Mouse (Mus musculus) cerebellum, adult 2 months (tissue): ENCODE results near the gene Gm49325. TPM values are rescaled to one million over a fixed set of nuclear protein-coding genes. Genes with fewer than 3 reads are reported as not detected.
"Not testable (repeated sequence)": the region's sequence is repeated elsewhere in the genome, so short reads cannot be mapped to it uniquely, and the experiment has no call there.

Experiments
- DNase-seq, 2 experiments: peaks; one replicate each; pipeline ENCODE4 v3.0.0; 2021
- H3K27ac ChIP-seq: fragments of 200-500 bp; 2 replicates; pipeline ENCODE4 v1.5.1; 2012; ENCODE audit warnings: low read length, control low read depth, inconsistent platforms; ENCODE audit not compliant: insufficient read depth
- H3K27me3 ChIP-seq: fragments of 200-500 bp; 2 replicates; pipeline ENCODE4 v1.6.1; 2012; ENCODE audit warnings: inconsistent platforms, mild to moderate bottlenecking, low read length, moderate library complexity; ENCODE audit not compliant: control insufficient read depth, insufficient read depth
- H3K4me1 ChIP-seq: fragments of 200-500 bp; 2 replicates; pipeline ENCODE4 v1.6.1; 2011; ENCODE audit warnings: low read length; ENCODE audit not compliant: control insufficient read depth, insufficient read depth
- H3K4me3 ChIP-seq: fragments of 200-500 bp; replicated peaks from 2 replicates; pipeline ENCODE3; 2011; ENCODE audit warnings: mild to moderate bottlenecking, low read depth, low read length, control low read depth; ENCODE audit not compliant: insufficient read depth
- CTCF ChIP-seq: fragments of 200-500 bp; IDR thresholded peaks from 2 replicates; pipeline ENCODE4 v1.5.1; 2011; ENCODE audit warnings: low read depth, mild to moderate bottlenecking, control low read depth, low read length, moderate library complexity, borderline replicate concordance; ENCODE audit not compliant: insufficient read depth
- POLR2A ChIP-seq: fragments of 200-500 bp; IDR thresholded peaks from 2 replicates; pipeline ENCODE4 v1.6.1; 2011; ENCODE audit warnings: low read length, control low read depth, borderline replicate concordance; ENCODE audit not compliant: insufficient read depth
- WGBS: fragments of 180-500 bp; shearing (Covaris S2); methylation state at CpG from one replicate; pipeline ENCODE4 v1.1.7; 2018; 5-methylcytosine and 5-hydroxymethylcytosine counted together
- polyA plus RNA-seq: library from polyadenylated mRNA; depleted of rRNA; stranded (reverse); fragments of >200 nt; gene quantifications from 2 replicates; pipeline ENCODE4 v1.2.3, GENCODE M21; 2012; rRNA removed

Gm49325 gene
- polyA plus RNA-seq, 1 experiment: 37.7 TPM

DNA sequence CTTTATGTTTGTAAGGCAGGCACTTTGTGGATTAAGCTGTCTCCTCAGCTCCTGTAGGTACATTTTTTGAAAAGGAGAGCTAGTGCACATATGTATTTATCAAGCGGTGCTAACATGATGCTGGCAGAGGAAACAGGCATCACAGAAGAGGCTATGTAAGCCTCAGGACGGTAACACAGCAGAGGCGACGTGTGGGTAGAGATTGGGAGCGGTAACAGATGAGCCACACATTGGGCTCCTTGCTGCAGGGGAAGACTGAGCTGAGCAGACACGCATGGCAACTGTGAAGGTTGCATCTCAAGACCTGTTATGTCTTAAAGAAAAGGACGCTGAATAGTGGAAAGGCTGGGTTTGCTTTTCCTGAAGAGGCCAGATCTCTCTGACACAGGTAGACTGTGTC lies 77.0 kb downstream of the Gm49325 start:
- DNase-seq: no peak

DNA sequence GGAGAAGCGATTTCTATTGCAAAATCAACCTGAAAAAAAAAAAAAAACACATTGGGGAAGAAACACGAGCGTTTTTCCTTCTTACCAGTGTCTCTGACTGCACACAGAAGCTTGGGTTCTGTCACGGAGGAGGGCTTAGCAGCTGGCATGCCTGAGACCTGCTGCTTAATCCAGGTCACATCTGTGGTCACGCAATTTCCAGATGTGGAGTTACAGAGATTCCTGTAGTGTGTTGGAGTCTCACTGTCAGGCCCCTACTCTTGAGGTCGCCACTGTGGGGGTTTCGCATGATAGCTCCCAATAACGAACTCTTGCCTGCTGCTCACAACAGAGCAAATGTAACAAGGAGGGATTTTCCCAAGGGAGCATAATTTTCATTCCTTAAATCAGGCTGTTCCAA lies 78.2 kb downstream of the Gm49325 start:
- no peak for DNase-seq
- Histone ChIP-seq H3K27me3 (0 out of 2 replicates have a peak, but pooled peaks cover 2% of the 10 kb centered on the region), H3K4me3 (no peak overlapping the region), H3K27ac (no peak overlapping the region), H3K4me1 (no peaks in the 10 kb centered on the region)
- TF ChIP-seq POLR2A: no peak
- no peak for TF ChIP-seq CTCF
- WGBS: 45% methylated on average over 8 of the region's 8 CpGs

More for the DNA sequence above, 77.0 kb downstream of the Gm49325 start:
- 78% methylated on average over 7 of the region's 7 CpGs for WGBS
- Histone ChIP-seq H3K4me3 (no peak overlapping the region), H3K27ac (no peak overlapping the region), H3K27me3 (peaks cover 2% of the 10 kb centered on the region; the same call in 1 of the 2 replicates), H3K4me1 (no peaks in the 10 kb centered on the region)
- TF ChIP-seq CTCF: no peak

DNA sequence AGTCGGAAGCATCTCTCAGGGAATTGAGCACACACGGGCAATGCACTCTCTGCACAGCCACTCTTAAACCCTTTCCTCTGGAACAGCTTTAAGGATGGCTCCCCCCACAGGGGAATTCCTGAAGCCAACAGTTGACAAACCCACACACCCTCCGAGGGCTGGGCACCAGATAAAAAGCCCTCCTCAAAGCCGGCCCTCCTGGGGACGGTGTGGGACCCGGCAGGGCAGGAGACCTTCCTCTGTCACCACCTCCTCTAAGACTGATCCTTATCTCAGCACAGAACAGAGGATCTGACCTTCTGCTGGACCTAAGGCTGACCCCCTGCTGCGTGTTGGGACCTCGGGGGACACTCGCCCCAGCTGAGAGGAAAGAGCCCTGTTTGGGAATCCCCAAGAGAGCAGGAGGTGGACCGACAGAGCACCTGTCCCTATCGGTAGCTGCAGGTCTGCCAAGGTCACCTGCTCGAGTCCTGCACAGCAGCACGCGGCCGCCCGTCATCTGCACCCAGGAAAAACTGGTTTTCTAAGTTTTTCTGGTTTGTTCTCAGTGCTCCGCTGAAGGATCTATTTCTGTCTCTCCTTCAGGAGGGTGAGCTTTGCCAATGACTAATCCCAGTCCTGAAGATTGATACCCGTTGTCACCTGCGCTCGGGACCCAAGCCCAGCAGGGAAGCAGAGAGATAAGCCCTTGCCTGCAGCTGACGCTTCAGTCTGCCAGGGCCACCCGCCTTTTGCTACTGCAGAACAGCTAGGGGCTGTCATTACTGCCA lies 80.1 kb downstream of the Gm49325 start, which contains the start of gene Tspear:
Tspear (plus strand) TSS at position 675 of the 770 bp plus-strand sequence.
- TF ChIP-seq POLR2A (no peak), CTCF (no peak)

DNA sequence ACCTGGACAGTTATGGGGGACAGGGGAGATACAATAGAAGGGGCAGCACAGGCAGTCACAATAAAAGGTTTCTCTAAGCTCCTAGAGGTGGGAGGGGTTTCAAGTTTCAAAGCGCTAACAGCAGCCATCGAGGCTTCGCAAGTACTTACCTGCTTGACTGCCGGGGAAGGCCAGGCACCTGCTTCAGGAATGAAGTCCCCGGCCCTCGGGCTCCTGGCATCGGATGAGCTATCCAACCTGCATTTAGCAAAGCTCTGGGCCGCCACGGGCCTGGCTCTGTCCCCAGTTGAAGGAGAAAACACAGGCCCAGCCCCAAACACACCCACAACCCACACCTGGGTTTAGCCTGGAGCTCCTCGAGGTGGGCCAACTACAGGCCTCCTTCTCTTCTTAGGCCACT lies 81.0 kb downstream of the Gm49325 start:
- TF ChIP-seq POLR2A (no peak), CTCF (no peak)
- 0 out of 2 replicates have a peak, but pooled peaks cover 2% of the 10 kb centered on the region for H3K27me3 ChIP-seq
- no peak overlapping the region for H3K4me3 ChIP-seq
- no peak for DNase-seq
- H3K27ac ChIP-seq: no peak overlapping the region
- WGBS: 61% methylated on average over 10 of the region's 10 CpGs
- H3K4me1 ChIP-seq: no peaks in the 10 kb centered on the region

More for the DNA sequence above, 80.1 kb downstream of the Gm49325 start, which contains the start of gene Tspear:
- Histone ChIP-seq H3K4me3 (no peak within 1 kb of the TSS), H3K27ac (no peak within 1 kb of the TSS), H3K27me3 (0 out of 2 replicates have a peak, but pooled peaks cover 2% of the 10 kb centered on the region), H3K4me1 (no peaks in the 10 kb centered on the region)
- 10% methylated on average over 22 of the region's 22 CpGs for WGBS
- no peak for DNase-seq

DNA sequence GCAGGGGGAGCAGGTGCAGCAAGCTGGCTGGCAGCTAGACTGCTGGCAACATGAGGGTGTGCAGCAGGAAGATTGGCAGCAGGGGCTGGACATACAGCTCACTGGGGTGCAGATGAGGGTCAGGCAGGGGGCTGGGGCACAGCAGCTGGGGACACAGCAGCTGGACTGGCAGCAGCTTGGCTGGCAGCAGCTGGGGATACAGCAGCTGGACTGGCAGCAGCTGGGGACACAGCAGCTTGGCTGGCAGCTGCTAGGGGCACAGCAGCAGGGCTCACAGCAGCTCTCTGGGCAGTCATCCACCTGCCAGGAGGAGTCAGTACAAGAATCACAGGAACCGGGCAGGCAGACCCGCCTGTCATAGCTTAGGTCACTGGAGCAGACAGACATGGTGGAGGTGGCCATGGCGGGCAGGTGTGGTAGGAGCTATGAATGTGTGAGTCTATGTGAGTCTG lies 84.4 kb downstream of the Gm49325 start, which contains the start of gene Gm19402:
Gm19402 (minus strand) TSS at position 402 of the 452 bp plus-strand sequence.
- not testable (repeated sequence) for DNase-seq, H3K27ac ChIP-seq, H3K27me3 ChIP-seq, H3K4me3 ChIP-seq, H3K4me1 ChIP-seq
- 52% methylated on average over 3 of the region's 3 CpGs for WGBS

Other genes starting within 250 kb of the Gm49325 start
- gene Adarb1, start 187.9 kb upstream of the Gm49325 start, polyA plus RNA-seq: 154 and 173 TPM in 2 replicates
- 36.5 and 39.0 TPM in 2 replicates for gene Fam207a, start 90.4 kb upstream of the Gm49325 start, polyA plus RNA-seq
- gene Itgb2, start 75.9 kb upstream of the Gm49325 start, polyA plus RNA-seq: 2.3 and 2.4 TPM in 2 replicates
- 113 and 118 TPM in 2 replicates for gene Pttg1ip, start 24.5 kb upstream of the Gm49325 start, polyA plus RNA-seq
- gene Sumo3, start 100 bp upstream of the Gm49325 start, polyA plus RNA-seq: 301 and 310 TPM in 2 replicates
- gene Ube2g2, start 16.1 kb downstream of the Gm49325 start, polyA plus RNA-seq: 37.5 and 39.5 TPM in 2 replicates
- gene Tspear, start 80.4 kb downstream of the Gm49325 start, polyA plus RNA-seq: 0.59 and 0.79 TPM in 2 replicates
- not detected in 2 replicates for gene Gm19402, start 84.6 kb downstream of the Gm49325 start, polyA plus RNA-seq
- not detected in 2 replicates for gene Gm9508, start 91.0 kb downstream of the Gm49325 start, polyA plus RNA-seq
- not detected in 2 replicates for gene Gm10272, start 100.4 kb downstream of the Gm49325 start, polyA plus RNA-seq
- gene Gm10024, start 105.3 kb downstream of the Gm49325 start, polyA plus RNA-seq: 0.32 TPM in 1 of 2 replicates, not detected in the other
- gene Gm10142, start 109.6 kb downstream of the Gm49325 start, polyA plus RNA-seq: not detected in 2 replicates
- not detected in 2 replicates for gene Krtap12-1, start 114.4 kb downstream of the Gm49325 start, polyA plus RNA-seq
- not detected in 2 replicates for gene Gm10100, start 120.3 kb downstream of the Gm49325 start, polyA plus RNA-seq
- gene Gm18596, start 136.4 kb downstream of the Gm49325 start, polyA plus RNA-seq: not detected in 2 replicates
- gene Gm9736, start 145.2 kb downstream of the Gm49325 start, polyA plus RNA-seq: not detected in 2 replicates
- not detected in 2 replicates for gene Gm3233, start 153.5 kb downstream of the Gm49325 start, polyA plus RNA-seq
- gene Gm3238, start 165.1 kb downstream of the Gm49325 start, polyA plus RNA-seq: not detected in 2 replicates
- gene Gm7138, start 170.7 kb downstream of the Gm49325 start, polyA plus RNA-seq: not detected in 2 replicates
- not detected in 2 replicates for gene Gm3250, start 176.3 kb downstream of the Gm49325 start, polyA plus RNA-seq
- not detected in 2 replicates for gene Gm7137, start 182.0 kb downstream of the Gm49325 start, polyA plus RNA-seq
- not detected in 2 replicates for gene Gm9639, start 188.9 kb downstream of the Gm49325 start, polyA plus RNA-seq
- not detected in 2 replicates for gene Gm19668, start 192.9 kb downstream of the Gm49325 start, polyA plus RNA-seq
- not detected in 2 replicates for gene Gm9507, start 205.6 kb downstream of the Gm49325 start, polyA plus RNA-seq
- gene Gm2696, start 208.5 kb downstream of the Gm49325 start, polyA plus RNA-seq: not detected in 2 replicates
- gene Krtap10-4, start 220.9 kb downstream of the Gm49325 start, polyA plus RNA-seq: not detected in 2 replicates
- not detected in 2 replicates for gene Krtap10-10, start 229.8 kb downstream of the Gm49325 start, polyA plus RNA-seq
- not detected in 2 replicates for gene Gm36176, start 240.6 kb downstream of the Gm49325 start, polyA plus RNA-seq
- gene Gm10318, start 246.7 kb downstream of the Gm49325 start, polyA plus RNA-seq: not detected in 2 replicates